Mouse (Mus musculus) induced T-regulatory cell, adult 2 months (primary cell): ENCODE results near the gene Kcnc3.

Experiments
- DNase-seq: peaks from one replicate; pipeline ENCODE4 v3.0.0-alpha.2; 2012; ENCODE audit warnings: low read depth

Gene Kcnc3

DNA sequence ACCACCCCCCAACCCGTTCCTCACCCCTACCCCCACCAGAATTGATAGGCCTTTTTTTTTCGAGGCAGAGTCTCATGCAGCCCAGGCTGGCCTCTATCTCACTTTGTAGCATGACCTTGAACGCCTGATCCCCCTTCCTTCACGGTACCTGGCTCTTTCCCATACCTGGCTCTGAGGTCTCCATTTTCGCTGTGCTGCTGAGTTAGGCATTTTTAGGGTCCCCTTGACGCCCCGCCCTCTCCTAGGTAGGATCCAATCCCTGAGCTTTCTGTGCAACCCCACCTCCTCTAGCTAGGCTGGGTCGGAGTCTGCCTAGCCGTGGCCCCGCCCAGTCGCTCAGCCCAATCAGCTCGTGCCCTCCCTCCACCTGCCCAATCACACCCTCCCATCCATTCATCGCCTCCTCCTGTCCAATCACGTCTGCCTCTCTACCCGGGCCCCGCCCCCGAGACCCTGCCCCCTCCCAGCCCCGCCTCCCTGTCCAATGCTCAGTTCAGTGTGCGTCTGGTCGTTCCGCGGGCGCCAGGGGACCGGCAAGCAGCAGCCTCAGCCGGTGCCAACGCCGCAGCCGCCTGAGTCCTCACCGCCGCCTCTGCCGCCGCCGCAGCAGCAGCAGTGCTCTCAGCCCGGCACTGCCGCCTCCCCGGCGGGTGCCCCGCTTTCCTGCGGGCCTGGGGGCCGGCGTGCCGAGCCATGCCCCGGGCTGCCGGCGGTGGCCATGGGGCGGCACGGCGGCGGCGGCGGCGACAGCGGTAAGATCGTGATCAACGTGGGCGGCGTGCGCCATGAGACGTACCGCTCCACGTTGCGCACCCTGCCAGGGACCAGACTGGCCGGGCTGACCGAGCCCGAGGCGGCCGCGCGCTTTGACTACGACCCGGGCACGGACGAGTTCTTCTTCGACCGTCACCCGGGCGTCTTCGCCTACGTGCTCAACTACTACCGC lies at the start of gene Kcnc3:
TSS of gene Kcnc3 (plus strand) at position 263 of the 946 bp plus-strand sequence.
- DNase-seq, result peak; percentile 79

DNA sequence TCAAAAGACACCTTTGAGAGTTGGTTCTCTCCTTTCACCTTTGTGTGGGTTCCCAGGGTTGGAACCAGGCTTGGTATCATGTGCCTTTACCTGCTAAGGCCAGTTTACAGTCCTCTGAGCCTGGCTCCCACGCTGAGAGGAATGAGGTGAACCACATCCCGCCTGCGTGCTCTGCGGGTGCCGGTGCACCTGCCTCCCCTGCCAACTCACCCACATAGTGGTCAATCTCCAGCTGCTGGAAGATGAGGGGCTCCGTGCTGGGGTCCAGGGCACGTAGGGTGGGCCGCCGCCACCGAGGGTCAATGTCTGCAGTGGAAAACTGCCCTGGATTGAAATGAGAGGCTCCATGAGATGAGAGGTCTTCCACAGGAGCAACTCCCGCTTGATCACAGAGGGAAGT lies 47.9 kb upstream of the Kcnc3 start:
- no peak for DNase-seq

GRCm38 (mm10) chr7:44543071-44543470 lies 47.4 kb upstream of the Kcnc3 start:
- DNase-seq, result no peak

GRCm38 (mm10) chr7:44546274-44546673 lies 44.2 kb upstream of the Kcnc3 start:
- no peak for DNase-seq

GRCm38 (mm10) chr7:44547041-44547440 lies 43.4 kb upstream of the Kcnc3 start:
- peak; percentile 70 for DNase-seq

GRCm38 (mm10) chr7:44547725-44548124 lies 42.7 kb upstream of the Kcnc3 start:
- DNase-seq, result no peak

DNA sequence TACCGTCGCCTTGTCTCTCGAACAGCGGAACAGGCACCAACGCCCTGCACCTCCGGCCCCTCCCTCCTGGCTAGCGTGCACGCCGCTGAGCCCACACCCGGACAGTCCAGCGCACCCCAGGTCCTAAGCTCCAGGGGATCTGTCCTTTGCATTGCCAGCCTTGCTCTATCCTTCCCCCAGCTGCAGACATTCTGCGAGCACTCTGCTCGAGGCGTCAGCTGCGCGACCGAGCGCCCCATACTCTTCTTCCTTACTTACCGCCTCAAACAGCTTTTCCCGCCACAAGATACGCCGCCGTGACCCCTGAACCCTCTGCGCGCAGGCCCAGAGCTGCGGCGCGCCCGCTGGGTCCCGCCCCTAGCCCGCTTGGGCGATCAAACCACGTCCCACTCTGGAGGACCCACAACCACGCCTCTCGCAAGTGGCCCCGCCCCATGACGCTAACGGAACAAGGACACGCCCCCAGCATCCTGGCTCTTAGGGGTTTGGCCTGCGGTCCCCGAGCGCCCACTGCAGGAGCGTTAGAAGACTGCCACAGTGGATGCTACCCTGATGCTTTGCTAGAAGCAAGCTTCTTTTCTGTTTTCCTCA lies 41.9 kb upstream of the Kcnc3 start, which contains the start of gene Pold1:
TSS of gene Pold1 (minus strand) at position 353 of the 591 bp plus-strand sequence.
- DNase-seq, result peak; percentile 100

GRCm38 (mm10) chr7:44549621-44550408 lies 40.6 kb upstream of the Kcnc3 start:
- no peak for DNase-seq

- DNase-seq, result no peak
Observed at GRCm38 (mm10) chr7:44550409-44550678, 40.1 kb upstream of the Kcnc3 start.

GRCm38 (mm10) chr7:44551301-44551700 lies 39.2 kb upstream of the Kcnc3 start:
- no peak for DNase-seq

DNA sequence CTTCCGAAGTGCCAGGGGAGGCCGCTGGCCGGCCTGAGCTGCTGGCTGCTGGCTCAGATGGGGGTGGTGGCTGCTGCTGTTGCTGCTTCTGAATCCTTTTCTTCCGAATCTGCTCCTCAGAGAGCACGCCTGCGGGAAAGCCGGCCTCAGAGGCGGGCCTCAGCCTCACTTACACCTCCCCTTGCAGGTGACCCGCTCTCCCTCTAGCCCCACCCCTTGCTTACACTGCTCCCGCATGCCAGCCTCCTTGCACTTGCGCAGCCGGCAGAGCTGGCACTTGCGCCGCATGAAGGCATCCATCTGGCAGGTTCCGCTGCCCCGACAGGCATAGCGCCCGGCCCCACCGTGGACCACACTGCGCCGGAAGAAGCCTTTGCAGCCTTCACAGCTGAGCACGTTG lies 38.7 kb upstream of the Kcnc3 start:
- DNase-seq, result no peak

DNA sequence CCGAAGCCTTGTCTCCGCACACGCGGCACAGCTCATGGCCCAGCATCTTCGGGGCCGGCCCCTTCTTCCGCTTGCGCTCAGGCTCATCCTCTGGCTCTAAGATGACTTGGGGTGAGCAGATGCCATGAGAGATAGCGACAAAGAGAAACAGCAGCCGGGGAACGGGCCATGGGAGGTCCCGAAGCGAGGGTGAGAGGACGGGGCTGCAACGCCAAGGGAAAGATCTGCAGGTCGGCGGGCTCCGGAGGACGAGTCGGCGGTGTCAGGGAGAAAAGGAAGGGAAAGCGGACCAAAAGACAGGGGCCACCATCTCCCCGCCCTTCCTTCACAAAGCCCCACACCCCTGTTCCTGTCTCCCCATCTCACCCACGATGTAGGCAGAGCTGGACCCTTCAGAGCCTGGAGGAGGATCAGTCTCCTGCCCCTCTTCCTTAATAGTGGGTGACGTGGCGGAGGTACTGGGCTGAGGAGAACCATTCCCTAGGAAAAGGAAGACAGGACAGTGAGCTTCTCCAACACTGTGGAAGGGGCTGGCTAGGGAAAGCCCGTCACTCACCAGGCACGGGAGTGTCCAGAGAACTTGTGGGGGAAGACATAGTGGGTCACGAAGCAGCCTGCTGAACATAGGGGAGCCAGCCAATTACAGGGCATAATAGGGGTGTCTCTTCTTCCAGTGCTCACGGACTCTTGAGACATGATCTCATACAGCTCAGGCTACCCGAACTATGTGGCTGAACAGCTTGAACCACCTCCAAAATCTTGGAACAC lies 38.1 kb upstream of the Kcnc3 start:
- DNase-seq, result no peak

DNA sequence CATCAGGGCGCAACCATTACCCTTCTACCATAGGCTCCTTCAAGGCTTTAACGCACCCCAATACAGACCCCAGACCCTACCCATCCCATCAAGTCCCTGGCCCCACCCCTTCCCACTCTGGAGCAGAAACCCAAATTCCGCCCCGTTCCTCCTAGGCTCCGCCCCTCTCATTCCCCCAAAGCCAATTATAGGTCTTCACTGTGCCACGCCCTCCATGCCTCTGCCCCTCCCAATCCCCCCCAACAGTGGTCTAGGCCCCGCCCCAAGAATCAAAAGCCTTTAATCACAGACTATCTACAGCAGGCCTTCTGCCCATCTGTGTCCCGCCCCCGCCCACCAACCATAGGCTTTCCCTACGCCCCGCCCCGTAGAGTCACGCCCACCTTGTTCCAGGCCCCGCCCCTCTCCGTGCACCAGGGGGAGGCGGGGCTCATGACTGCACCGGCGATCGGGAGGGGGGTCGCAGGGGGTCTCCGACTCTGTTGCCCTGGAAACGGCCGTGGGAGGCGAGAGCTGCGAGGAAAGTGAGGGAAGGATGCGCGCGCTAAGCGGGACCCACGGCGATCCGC lies 37.2 kb upstream of the Kcnc3 start:
- peak; percentile 91 for DNase-seq

DNA sequence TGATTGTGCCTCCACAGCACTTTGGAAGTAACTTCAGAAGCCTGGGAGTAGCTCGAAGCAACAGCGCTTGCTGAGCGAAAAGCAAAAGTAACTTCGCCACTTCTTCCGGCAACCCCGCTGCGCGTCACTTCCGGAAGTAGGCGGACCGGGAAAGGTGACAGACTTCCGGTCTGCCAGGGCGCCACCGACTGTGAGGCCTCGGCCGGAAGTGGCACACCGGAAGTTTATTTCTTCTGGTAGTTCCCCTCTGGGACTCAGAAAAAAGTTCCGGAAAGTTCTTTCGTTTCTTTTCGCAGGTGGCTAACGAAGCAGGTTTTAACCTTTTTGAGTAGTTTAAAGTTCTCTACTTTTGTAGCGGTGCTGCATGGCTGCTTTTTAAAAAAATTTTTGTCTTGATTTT lies 36.6 kb upstream of the Kcnc3 start, which contains the start of gene Nr1h2:
TSS of gene Nr1h2 (minus strand) at position 126 of the 400 bp plus-strand sequence.
- DNase-seq, result peak; percentile 99

DNA sequence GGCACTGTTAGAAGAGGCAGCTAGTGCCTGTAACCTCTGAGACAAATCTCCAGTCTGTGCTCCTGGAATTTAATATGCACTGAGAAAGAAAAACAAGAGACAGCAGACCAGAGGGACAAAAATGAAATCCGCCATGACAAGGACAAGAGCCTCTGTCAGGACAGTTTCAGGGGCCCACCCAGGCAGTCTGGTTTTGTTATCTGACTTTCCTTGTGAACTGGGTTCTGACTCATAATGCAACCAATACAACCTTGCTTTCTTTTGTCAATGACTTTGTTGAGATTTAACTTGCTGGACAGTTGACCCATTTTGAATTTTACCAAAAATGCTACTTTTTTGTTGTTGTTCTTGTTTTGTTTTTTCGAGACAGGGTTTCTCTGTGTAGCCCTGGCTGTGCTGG lies 32.8 kb upstream of the Kcnc3 start:
- no peak for DNase-seq

GRCm38 (mm10) chr7:44560435-44561400 lies 29.7 kb upstream of the Kcnc3 start:
- DNase-seq, result peak; percentile 90

DNA sequence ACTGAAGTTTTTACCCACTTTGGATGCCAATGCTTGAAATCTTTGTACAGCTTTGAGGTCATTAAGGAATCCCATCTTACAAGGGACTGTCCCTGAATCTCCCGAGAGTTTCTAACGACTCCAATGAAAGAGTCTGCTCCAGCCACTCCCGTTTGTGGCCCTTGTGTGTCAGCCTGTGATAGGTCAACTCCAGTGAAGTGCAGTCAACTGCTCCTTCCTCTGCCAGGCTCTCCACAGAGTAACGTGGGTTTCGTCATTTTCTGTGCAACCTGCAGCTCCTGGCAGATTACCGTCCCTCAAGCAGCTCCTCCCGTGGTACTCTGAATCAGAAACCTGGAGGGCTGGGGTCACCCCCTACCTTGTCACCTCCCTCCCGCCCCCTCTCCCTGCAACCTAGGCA lies 27.2 kb upstream of the Kcnc3 start:
- no peak for DNase-seq

DNA sequence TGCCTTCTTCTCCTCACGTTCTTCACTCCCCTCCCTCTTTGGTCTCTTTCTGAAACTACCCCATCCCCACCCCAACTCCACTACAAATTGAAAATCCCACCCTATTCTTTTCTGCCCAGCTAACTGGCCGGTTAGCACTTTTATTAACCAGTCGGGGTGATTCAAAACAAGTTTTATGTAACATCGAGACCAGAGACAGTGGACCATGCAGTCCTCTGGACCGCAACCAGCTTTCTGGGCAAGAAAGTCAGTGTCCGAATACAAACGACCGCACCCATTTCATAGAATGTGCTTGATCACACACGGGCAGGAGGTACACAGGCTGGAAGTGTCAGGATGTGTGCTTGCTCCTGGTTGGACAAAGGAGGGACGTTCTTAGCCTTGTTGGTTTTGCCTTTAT lies 26.0 kb upstream of the Kcnc3 start:
- DNase-seq, result no peak

GRCm38 (mm10) chr7:44565414-44565813 lies 25.1 kb upstream of the Kcnc3 start:
- no peak for DNase-seq

DNA sequence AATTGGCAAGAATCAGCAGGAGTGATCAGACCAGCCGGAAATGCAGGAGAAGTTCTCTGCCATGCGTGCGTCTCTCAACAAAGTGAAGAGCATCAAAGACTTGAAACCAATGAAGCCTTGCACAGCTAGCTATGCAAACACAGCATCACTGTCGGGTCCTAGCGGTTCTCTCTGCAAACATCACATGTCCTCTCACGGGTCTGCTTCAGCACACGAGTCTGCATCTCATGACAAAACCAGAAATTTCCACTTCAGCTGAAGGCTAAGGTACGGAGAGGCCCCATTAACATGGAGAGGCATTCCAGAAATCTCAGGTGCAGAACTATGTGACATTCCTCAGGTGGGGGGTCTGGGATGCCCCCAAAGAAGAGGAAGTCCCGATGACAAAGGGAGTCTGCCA lies 21.7 kb upstream of the Kcnc3 start:
- no peak for DNase-seq
